Mouse (Mus musculus) MEL (cell line): ENCODE measurements around the gene Col9a1. TPM values are rescaled to one million over a fixed set of nuclear protein-coding genes. Genes with fewer than 3 reads are reported as not detected.

Experiments
- DNase-seq: peaks from one replicate; pipeline ENCODE4 v3.0.0; 2011; ENCODE audit warnings: low read depth, low spot score
- H3K27ac ChIP-seq: 2 replicates; pipeline ENCODE4 v1.5.1; 2012; ENCODE audit warnings: low read depth, mild to moderate bottlenecking, control low read depth, low read length, moderate library complexity; ENCODE audit not compliant: control insufficient read depth
- H3K27me3 ChIP-seq, 2 experiments: fragments of 150-350 bp in 1 of 2; sonication (generic) in 1 of 2; 2 replicates each; pipeline ENCODE4 v1.6.1; 2012; ENCODE audit warnings: low read length in 2 of 2, mild to moderate bottlenecking in 2 of 2, improper control_type of control experiment in 1 of 2, moderate library complexity in 1 of 2; ENCODE audit not compliant: insufficient read depth in 2 of 2, control insufficient read depth in 1 of 2
- H3K36me3 ChIP-seq, 2 experiments: 2 replicates each; pipeline ENCODE4 v1.6.1; 2012 to 2014; ENCODE audit warnings: low read length in 2 of 2, improper control_type of control experiment in 1 of 2, inconsistent platforms in 1 of 2, mild to moderate bottlenecking in 1 of 2; ENCODE audit not compliant: insufficient read depth in 2 of 2, control insufficient read depth in 1 of 2
- H3K4me1 ChIP-seq, 2 experiments: fragments of 150-350 bp in 1 of 2; sonication (generic) in 1 of 2; 2 replicates each; pipeline ENCODE4 v1.6.1; 2012; ENCODE audit warnings: low read length in 2 of 2, improper control_type of control experiment in 1 of 2, mild to moderate bottlenecking in 1 of 2; ENCODE audit not compliant: insufficient read depth in 2 of 2, control insufficient read depth in 1 of 2
- H3K4me3 ChIP-seq, 2 experiments: fragments of 150-350 bp in 1 of 2; sonication (generic) in 1 of 2; 2 replicates each; pipeline ENCODE4 v1.5.1; 2012; ENCODE audit warnings: low read depth in 2 of 2, low read length in 2 of 2, mild to moderate bottlenecking in 2 of 2, moderate library complexity in 2 of 2, control low read depth in 1 of 2, improper control_type of control experiment in 1 of 2; ENCODE audit not compliant: control insufficient read depth in 1 of 2, insufficient read depth in 1 of 2
- H3K79me2 ChIP-seq: 2 replicates; pipeline ENCODE4 v1.6.1; 2012; ENCODE audit warnings: mild to moderate bottlenecking, low read length, moderate library complexity; ENCODE audit not compliant: control insufficient read depth, poor library complexity, insufficient read depth
- H3K9ac ChIP-seq: 2 replicates; pipeline ENCODE4 v1.6.1; 2012; ENCODE audit warnings: low read depth, mild to moderate bottlenecking, control low read depth, low read length, moderate library complexity; ENCODE audit not compliant: control insufficient read depth, poor library complexity, severe bottlenecking
- H3K9me3 ChIP-seq: fragments of 150-350 bp; sonication (generic); replicated peaks from 2 replicates; pipeline ENCODE4 v1.6.1; 2012; ENCODE audit warnings: mild to moderate bottlenecking, low read length, improper control_type of control experiment, moderate library complexity; ENCODE audit not compliant: insufficient read depth
- ELF1 ChIP-seq: IDR thresholded peaks from 2 replicates; pipeline ENCODE4 v1.6.1; 2014; ENCODE audit warnings: low read depth, mild to moderate bottlenecking, inconsistent platforms, low read length, improper control_type of control experiment, moderate library complexity
- ETS1 ChIP-seq: IDR thresholded peaks from 2 replicates; pipeline ENCODE4 v1.6.1; 2012; ENCODE audit warnings: low read depth, mild to moderate bottlenecking, inconsistent platforms, low read length, improper control_type of control experiment, moderate library complexity
- JUND ChIP-seq: IDR thresholded peaks from 2 replicates; pipeline ENCODE4 v1.6.1; 2011; ENCODE audit warnings: low read depth, mild to moderate bottlenecking, improper control_type of control experiment, low read length
- MAZ ChIP-seq: IDR thresholded peaks from 2 replicates; pipeline ENCODE4 v1.6.1; 2012; ENCODE audit warnings: low read depth, mild to moderate bottlenecking, inconsistent platforms, low read length, improper control_type of control experiment
- MEF2A ChIP-seq: IDR thresholded peaks from 2 replicates; pipeline ENCODE4 v1.6.1; 2014; ENCODE audit warnings: low read depth, mild to moderate bottlenecking, inconsistent platforms, low read length, improper control_type of control experiment; ENCODE audit not compliant: poor library complexity, insufficient replicate concordance, severe bottlenecking; ENCODE audit errors: extremely low read depth
- MXI1 ChIP-seq: IDR thresholded peaks from 2 replicates; pipeline ENCODE4 v1.6.1; 2011; ENCODE audit warnings: mild to moderate bottlenecking, low read depth, low read length, improper control_type of control experiment
- POLR2A ChIP-seq, 2 experiments: IDR thresholded peaks; 2 replicates each; pipeline ENCODE4 v1.6.1; 2011 to 2012; ENCODE audit warnings: low read length in 2 of 2, mild to moderate bottlenecking in 2 of 2, control low read depth in 1 of 2, improper control_type of control experiment in 1 of 2, low read depth in 1 of 2, moderate library complexity in 1 of 2; ENCODE audit not compliant: control insufficient read depth in 1 of 2, insufficient read depth in 1 of 2, poor library complexity in 1 of 2
- POLR2AphosphoS2 ChIP-seq: IDR thresholded peaks from 2 replicates; pipeline ENCODE4 v1.6.1; 2011; ENCODE audit warnings: low read length, improper control_type of control experiment
- POLR2AphosphoS5 ChIP-seq: IDR thresholded peaks from 2 replicates; pipeline ENCODE4 v1.6.1; 2012; ENCODE audit warnings: low read depth, borderline replicate concordance, mild to moderate bottlenecking, inconsistent platforms, low read length, moderate library complexity, mixed read lengths
- RAD21 ChIP-seq: IDR thresholded peaks from 2 replicates; pipeline ENCODE4 v1.6.1; 2011; ENCODE audit warnings: mild to moderate bottlenecking, low read depth, low read length, improper control_type of control experiment
- RCOR1 ChIP-seq: IDR thresholded peaks from 2 replicates; pipeline ENCODE4 v1.6.1; 2012; ENCODE audit warnings: low read depth, mild to moderate bottlenecking, inconsistent platforms, low read length, improper control_type of control experiment
- SIN3A ChIP-seq: IDR thresholded peaks from 2 replicates; pipeline ENCODE4 v1.6.1; 2012; ENCODE audit warnings: low read length, improper control_type of control experiment, inconsistent platforms
- SMC3 ChIP-seq: IDR thresholded peaks from 2 replicates; pipeline ENCODE4 v1.6.1; 2011; ENCODE audit warnings: low read depth, low read length, improper control_type of control experiment
- TBP ChIP-seq: IDR thresholded peaks from 2 replicates; pipeline ENCODE4 v1.8.0; 2011; ENCODE audit warnings: low read depth, low read length, improper control_type of control experiment
- UBTF ChIP-seq: IDR thresholded peaks from 2 replicates; pipeline ENCODE4 v1.6.1; 2012; ENCODE audit warnings: low read depth, mild to moderate bottlenecking, inconsistent platforms, low read length, improper control_type of control experiment, moderate library complexity, borderline replicate concordance; ENCODE audit not compliant: insufficient read depth
- ZMIZ1 ChIP-seq: IDR thresholded peaks from 2 replicates; pipeline ENCODE4 v1.6.1; 2012; ENCODE audit warnings: low read depth, mild to moderate bottlenecking, inconsistent platforms, low read length, improper control_type of control experiment, moderate library complexity
- ZNF384 ChIP-seq: IDR thresholded peaks from 2 replicates; pipeline ENCODE4 v1.6.1; 2012; ENCODE audit warnings: low read depth, mild to moderate bottlenecking, inconsistent platforms, low read length, improper control_type of control experiment
- polyA plus RNA-seq, 2 experiments: library from polyadenylated mRNA; stranded (reverse) in 1 of 2; unstranded in 1 of 2; fragments of >175 nt in 1 of 2; fragments of >200 nt in 1 of 2; gene quantifications; 2 replicates each; pipeline versions ENCODE4 v1.2.1 to v1.2.4; 2012; ENCODE audit warnings: low replicate concordance in 2 of 2, low read depth in 1 of 2; ENCODE audit not compliant: insufficient read length in 2 of 2, insufficient read depth in 1 of 2, missing spikeins in 1 of 2
- total RNA-seq: library from RNA; depleted of rRNA; stranded (reverse); fragments of 300-350 nt; gene quantifications from 2 replicates; pipeline ENCODE4 v1.2.3, GENCODE M21; 2012

Gene Col9a1
- total and polyA plus RNA-seq, 3 experiments = not detected

GRCm38 (mm10) chr1:24195070-24195840 is 17.8 kb downstream of the Col9a1 start:
- Histone ChIP-seq H3K4me1 (no peaks in the 10 kb centered on the region), H3K27ac (no peak overlapping the region), H3K27me3 (no peaks in the 10 kb centered on the region), H3K9me3 (no peaks in the 10 kb centered on the region), H3K36me3 (no peaks in the 10 kb centered on the region), H3K9ac (no peak overlapping the region), H3K79me2 (no peaks in the 10 kb centered on the region), H3K4me3 (no peak overlapping the region)
- no peak for DNase-seq
- no peak for TF ChIP-seq MXI1
- TF ChIP-seq POLR2A (IDR thresholded peaks at IDR 0.05; ENCODE audit: control insufficient read depth in 1 of 2, insufficient read depth in 1 of 2, low read depth in 1 of 2, low read length in 2 of 2, poor library complexity in 1 of 2) = no peak
- TF ChIP-seq POLR2AphosphoS5 = no peak
- no peak for TF ChIP-seq MEF2A
- TF ChIP-seq JUND = no peak
- no peak for TF ChIP-seq TBP
- TF ChIP-seq RAD21 = no peak
- no peak for TF ChIP-seq POLR2AphosphoS2
- TF ChIP-seq ELF1 = no peak
- TF ChIP-seq RCOR1 = no peak
- TF ChIP-seq SIN3A = no peak
- no peak for TF ChIP-seq SMC3
- TF ChIP-seq ETS1 = no peak
- no peak for TF ChIP-seq ZMIZ1

DNA sequence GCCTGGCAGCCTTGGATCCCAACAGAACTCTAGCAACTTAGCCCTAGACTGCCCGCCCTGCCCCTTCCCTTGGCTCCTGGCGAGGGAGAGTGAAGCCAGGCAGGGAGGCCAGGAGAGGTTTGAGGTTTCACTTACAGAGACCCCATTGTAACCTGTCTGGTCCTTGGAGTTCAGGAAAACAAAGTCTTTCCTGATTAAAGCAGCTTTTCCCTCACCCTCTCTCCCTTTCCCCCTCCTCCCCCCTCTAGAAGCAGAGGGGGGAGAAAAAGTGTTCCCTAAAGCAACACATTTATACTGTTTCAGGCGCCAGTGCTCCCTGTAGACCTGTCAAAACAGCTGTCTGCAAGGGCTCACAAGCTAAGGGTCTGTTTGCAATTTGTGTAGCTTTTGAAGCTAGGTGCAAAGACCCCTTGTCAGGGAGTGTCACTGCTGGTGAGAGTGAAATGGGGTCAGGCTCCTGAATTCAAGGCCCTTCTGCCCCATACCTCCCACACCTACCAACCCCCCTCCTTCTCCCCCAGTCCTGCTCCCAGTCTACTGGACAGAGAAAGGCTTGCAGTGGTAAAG is 18.6 kb downstream of the Col9a1 start:
- Histone ChIP-seq H3K9me3 (no peaks in the 10 kb centered on the region), H3K79me2 (no peaks in the 10 kb centered on the region), H3K27me3 (no peaks in the 10 kb centered on the region), H3K27ac (no peak overlapping the region), H3K4me3 (no peak overlapping the region), H3K36me3 (no peaks in the 10 kb centered on the region), H3K4me1 (no peaks in the 10 kb centered on the region), H3K9ac (no peak overlapping the region)
- DNase-seq = no peak
- TF ChIP-seq ZNF384 (no peak), UBTF (no peak), ELF1 (no peak), JUND (no peak), MAZ (no peak)
